Mouse (Mus musculus) midbrain, embryonic 16.5 days (tissue): ENCODE results near the gene Cdk1. TPM values are rescaled to one million over a fixed set of nuclear protein-coding genes. Genes with fewer than 3 reads are reported as not detected.

Source experiments
- ATAC-seq: fragments of 200-750 bp; cut with Nextera tagmentation; 2 replicates; pipeline ENCODE4 v1.8.0; 2017; ENCODE audit warnings: moderate TSS enrichment
- H3K27ac ChIP-seq: fragments of 300-500 bp; sonication (generic); 2 replicates; pipeline ENCODE4 v1.5.1; 2014; ENCODE audit warnings: mild to moderate bottlenecking, low read length, mixed read lengths
- H3K27me3 ChIP-seq: fragments of 300-500 bp; sonication (generic); 2 replicates; pipeline ENCODE4 v1.6.1; 2014; ENCODE audit warnings: low read depth, low read length, mixed read lengths; ENCODE audit not compliant: control insufficient read depth, insufficient read depth
- H3K36me3 ChIP-seq: fragments of 300-500 bp; sonication (generic); 2 replicates; pipeline ENCODE4 v1.6.1; 2014; ENCODE audit warnings: mild to moderate bottlenecking, low read length, moderate library complexity, mixed read lengths; ENCODE audit not compliant: control insufficient read depth, insufficient read depth
- H3K4me1 ChIP-seq: fragments of 300-500 bp; sonication (generic); 2 replicates; pipeline ENCODE4 v1.6.1; 2014; ENCODE audit warnings: mild to moderate bottlenecking, low read length, mixed read lengths; ENCODE audit not compliant: control insufficient read depth, insufficient read depth
- H3K4me2 ChIP-seq: fragments of 300-500 bp; sonication (generic); 2 replicates; pipeline ENCODE4 v1.6.1; 2014; ENCODE audit warnings: mild to moderate bottlenecking, low read length, mixed read lengths
- H3K4me3 ChIP-seq: fragments of 300-500 bp; sonication (generic); 2 replicates; pipeline ENCODE4 v1.5.1; 2014; ENCODE audit warnings: low read depth, mild to moderate bottlenecking, low read length, moderate library complexity, mixed read lengths
- H3K9ac ChIP-seq: fragments of 300-500 bp; sonication (generic); 2 replicates; pipeline ENCODE4 v1.6.1; 2014; ENCODE audit warnings: low read depth, low read length, mixed read lengths
- H3K9me3 ChIP-seq: fragments of 300-500 bp; sonication (generic); replicated peaks from 2 replicates; pipeline ENCODE4 v1.6.1; 2014; ENCODE audit warnings: mild to moderate bottlenecking, low read length, mixed read lengths; ENCODE audit not compliant: control insufficient read depth, poor library complexity, severe bottlenecking
- WGBS: fragments of 180-500 bp; shearing (Covaris S2); extraction: QIAGEN DNeasy Blood & Tissue Kit; methylation state at CpG from one replicate; pipeline ENCODE4 v1.1.7; 2014; 5-methylcytosine and 5-hydroxymethylcytosine counted together
- polyA plus RNA-seq: library from polyadenylated mRNA; unstranded; fragments of >200 nt; fragmentation: Nextera tagmentation; extraction: Ambion mirVana; gene quantifications from 2 replicates; pipeline ENCODE4 v1.2.1, GENCODE M21; 2015

Gene Cdk1
- polyA plus RNA-seq, 1 experiment from 2014 or later, result 31.9 TPM

GRCm38 (mm10) chr10:69335195-69335536 is 17.6 kb downstream of the Cdk1 start:
- H3K36me3 ChIP-seq, result no peaks in the 10 kb centered on the region
- no peak overlapping the region for H3K9ac ChIP-seq
- H3K27ac ChIP-seq, result no peak overlapping the region
- 33% methylated on average over 7 of the region's 7 CpGs for WGBS
- no peak overlapping the region for H3K4me2 ChIP-seq
- ATAC-seq, result no peak
- no peak overlapping the region for H3K4me3 ChIP-seq
- H3K27me3 ChIP-seq, result no peaks in the 10 kb centered on the region
- peaks cover 6% of the 10 kb centered on the region for H3K4me1 ChIP-seq
- H3K9me3 ChIP-seq, result no peaks in the 10 kb centered on the region

GRCm38 (mm10) chr10:69334271-69335194 is 18.2 kb downstream of the Cdk1 start:
- 58% methylated on average over 16 of the region's 16 CpGs for WGBS
- ATAC-seq, result no peak

GRCm38 (mm10) chr10:69333212-69333611 is 19.5 kb downstream of the Cdk1 start:
- WGBS, result 91% methylated on average over 11 of the region's 11 CpGs
- Histone ChIP-seq H3K4me3 (no peak overlapping the region), H3K9me3 (no peaks in the 10 kb centered on the region), H3K27me3 (no peaks in the 10 kb centered on the region), H3K4me1 (peaks cover 9% of the 10 kb centered on the region), H3K9ac (no peak overlapping the region), H3K4me2 (no peak overlapping the region), H3K36me3 (no peaks in the 10 kb centered on the region), H3K27ac (no peak overlapping the region)
- ATAC-seq, result no peak

More at GRCm38 (mm10) chr10:69334271-69335194, 18.2 kb downstream of the Cdk1 start:
- Histone ChIP-seq H3K27ac (no peak overlapping the region), H3K27me3 (no peaks in the 10 kb centered on the region), H3K4me3 (no peak overlapping the region), H3K36me3 (no peaks in the 10 kb centered on the region), H3K9ac (no peak overlapping the region), H3K9me3 (no peaks in the 10 kb centered on the region), H3K4me2 (no peak overlapping the region), H3K4me1 (peaks cover 6% of the 10 kb centered on the region)

- H3K27ac ChIP-seq, result no peak overlapping the region
- no peak overlapping the region for H3K4me2 ChIP-seq
- no peak overlapping the region for H3K4me3 ChIP-seq
- no peaks in the 10 kb centered on the region for H3K9me3 ChIP-seq
- no peak overlapping the region for H3K9ac ChIP-seq
- H3K36me3 ChIP-seq, result no peaks in the 10 kb centered on the region
- peaks cover 9% of the 10 kb centered on the region for H3K4me1 ChIP-seq
- ATAC-seq, result no peak
- WGBS, result 84% methylated on average over 6 of the region's 6 CpGs
- no peaks in the 10 kb centered on the region for H3K27me3 ChIP-seq
Observed at GRCm38 (mm10) chr10:69331231-69331630, 21.5 kb downstream of the Cdk1 start.

GRCm38 (mm10) chr10:69328656-69329046 is 24.1 kb downstream of the Cdk1 start:
- Histone ChIP-seq H3K27ac (peak overlapping the region; percentile 60; the same call in 1 of the 2 replicates), H3K36me3 (no peaks in the 10 kb centered on the region), H3K4me1 (peaks cover 3% of the 10 kb centered on the region; the same call in 1 of the 2 replicates), H3K4me2 (no peak overlapping the region), H3K27me3 (no peaks in the 10 kb centered on the region), H3K9me3 (no peaks in the 10 kb centered on the region), H3K9ac (no peak overlapping the region), H3K4me3 (no peak overlapping the region)
- WGBS, result 38% methylated on average over 4 of the region's 4 CpGs
- peak; percentile 87 for ATAC-seq

- ATAC-seq, result peak; percentile 26; the same call in 1 of the 2 replicates
- Histone ChIP-seq H3K4me2 (no peak overlapping the region), H3K9ac (no peak overlapping the region), H3K4me1 (peaks cover 3% of the 10 kb centered on the region; the same call in 1 of the 2 replicates), H3K9me3 (no peaks in the 10 kb centered on the region), H3K36me3 (no peaks in the 10 kb centered on the region), H3K27ac (0 out of 2 replicates have a peak overlapping the region, but pooled peaks have one; percentile 4), H3K27me3 (no peaks in the 10 kb centered on the region), H3K4me3 (no peak overlapping the region)
- 79% methylated on average over 12 of the region's 12 CpGs for WGBS
Observed at GRCm38 (mm10) chr10:69328029-69328655, 24.6 kb downstream of the Cdk1 start.

GRCm38 (mm10) chr10:69327362-69327761 is 25.4 kb downstream of the Cdk1 start:
- Histone ChIP-seq H3K27ac (no peak overlapping the region), H3K36me3 (no peaks in the 10 kb centered on the region), H3K4me2 (no peak overlapping the region), H3K9me3 (no peaks in the 10 kb centered on the region), H3K9ac (no peak overlapping the region), H3K4me3 (no peak overlapping the region), H3K27me3 (no peaks in the 10 kb centered on the region), H3K4me1 (peaks cover 3% of the 10 kb centered on the region; the same call in 1 of the 2 replicates)
- ATAC-seq, result no peak
- 67% methylated on average over 8 of the region's 8 CpGs for WGBS

- 82% methylated on average over 3 of the region's 3 CpGs for WGBS
- Histone ChIP-seq H3K27ac (no peak overlapping the region), H3K9ac (no peak overlapping the region), H3K4me3 (no peak overlapping the region), H3K4me1 (peaks cover 3% of the 10 kb centered on the region; the same call in 1 of the 2 replicates), H3K4me2 (no peak overlapping the region), H3K27me3 (no peaks in the 10 kb centered on the region), H3K36me3 (no peaks in the 10 kb centered on the region), H3K9me3 (no peaks in the 10 kb centered on the region)
- 0 out of 2 replicates have a peak, but pooled peaks have one; percentile 41 for ATAC-seq
Observed at GRCm38 (mm10) chr10:69326433-69326832, 26.3 kb downstream of the Cdk1 start.

GRCm38 (mm10) chr10:69324816-69325215 is 27.9 kb downstream of the Cdk1 start:
- Histone ChIP-seq H3K4me2 (no peak overlapping the region), H3K4me1 (peaks cover 3% of the 10 kb centered on the region; the same call in 1 of the 2 replicates), H3K9ac (no peak overlapping the region), H3K36me3 (no peaks in the 10 kb centered on the region), H3K27me3 (no peaks in the 10 kb centered on the region), H3K4me3 (no peak overlapping the region), H3K27ac (no peak overlapping the region), H3K9me3 (no peaks in the 10 kb centered on the region)
- ATAC-seq, result no peak
- 86% methylated on average over 7 of the region's 7 CpGs for WGBS
